Mouse (Mus musculus) splenic B cell, adult 2 months (primary cell): Measurements from ENCODE around the gene Ncor2.
"Not testable (repeated sequence)": the region's sequence is repeated elsewhere in the genome, so short reads cannot be mapped to it uniquely, and the experiment has no call there.

Source experiments
- DNase-seq: peaks from one replicate; pipeline ENCODE4 v3.0.0-alpha.2; 2011; ENCODE audit warnings: low read depth, low spot score
- H3K27me3 ChIP-seq: 2 replicates; pipeline ENCODE4 v1.6.1; 2012; ENCODE audit warnings: mild to moderate bottlenecking, low read length, moderate library complexity, mixed read lengths; ENCODE audit not compliant: control insufficient read depth, poor library complexity, insufficient read depth, severe bottlenecking
- H3K36me3 ChIP-seq: 2 replicates; pipeline ENCODE4 v1.6.1; 2012; ENCODE audit warnings: mild to moderate bottlenecking, low read length, moderate library complexity, mixed read lengths; ENCODE audit not compliant: control insufficient read depth, poor library complexity, insufficient read depth, severe bottlenecking

The Ncor2 gene

GRCm38 (mm10) chr5:125202100-125202499 lies 23.1 kb upstream of the Ncor2 start:
- DNase-seq, result no peak
- no peaks in the 10 kb centered on the region for H3K36me3 ChIP-seq

GRCm38 (mm10) chr5:125199086-125199485 lies 20.1 kb upstream of the Ncor2 start:
- no peaks in the 10 kb centered on the region for H3K36me3 ChIP-seq
- no peaks in the 10 kb centered on the region for H3K27me3 ChIP-seq
- no peak for DNase-seq

More at GRCm38 (mm10) chr5:125202100-125202499, 23.1 kb upstream of the Ncor2 start:
- H3K27me3 ChIP-seq, result no peaks in the 10 kb centered on the region

- DNase-seq, H3K27me3 ChIP-seq, H3K36me3 ChIP-seq: not testable (repeated sequence)
Observed at GRCm38 (mm10) chr5:125197325-125197724, 18.3 kb upstream of the Ncor2 start.

- no peak for DNase-seq
- H3K36me3 ChIP-seq, result no peaks in the 10 kb centered on the region
- no peaks in the 10 kb centered on the region for H3K27me3 ChIP-seq
Observed at GRCm38 (mm10) chr5:125196054-125196453, 17.0 kb upstream of the Ncor2 start.

- Histone ChIP-seq H3K36me3 (no peaks in the 10 kb centered on the region), H3K27me3 (no peaks in the 10 kb centered on the region)
- no peak for DNase-seq
Observed at GRCm38 (mm10) chr5:125195142-125195541, 16.1 kb upstream of the Ncor2 start.

- DNase-seq, result no peak
- no peaks in the 10 kb centered on the region for H3K27me3 ChIP-seq
- H3K36me3 ChIP-seq, result no peaks in the 10 kb centered on the region
Observed at GRCm38 (mm10) chr5:125193478-125194439, 14.7 kb upstream of the Ncor2 start.

- no peaks in the 10 kb centered on the region for H3K36me3 ChIP-seq
- no peaks in the 10 kb centered on the region for H3K27me3 ChIP-seq
- no peak for DNase-seq
Observed at GRCm38 (mm10) chr5:125191608-125192007, 12.6 kb upstream of the Ncor2 start.

GRCm38 (mm10) chr5:125190105-125190813 lies 11.2 kb upstream of the Ncor2 start:
- no peaks in the 10 kb centered on the region for H3K27me3 ChIP-seq
- DNase-seq, result no peak
- H3K36me3 ChIP-seq, result no peaks in the 10 kb centered on the region

GRCm38 (mm10) chr5:125189625-125190024 lies 10.6 kb upstream of the Ncor2 start:
- DNase-seq, result peak; percentile 91
- no peaks in the 10 kb centered on the region for H3K36me3 ChIP-seq
- no peaks in the 10 kb centered on the region for H3K27me3 ChIP-seq

- Histone ChIP-seq H3K27me3 (no peaks in the 10 kb centered on the region), H3K36me3 (no peaks in the 10 kb centered on the region)
- no peak for DNase-seq
Observed at GRCm38 (mm10) chr5:125188812-125189598, 10.0 kb upstream of the Ncor2 start.

GRCm38 (mm10) chr5:125184826-125185225 lies 5.8 kb upstream of the Ncor2 start:
- H3K36me3 ChIP-seq, result no peaks in the 10 kb centered on the region
- no peaks in the 10 kb centered on the region for H3K27me3 ChIP-seq
- DNase-seq, result no peak

- DNase-seq, result no peak
- H3K36me3 ChIP-seq, result no peaks in the 10 kb centered on the region
- no peaks in the 10 kb centered on the region for H3K27me3 ChIP-seq
Observed at GRCm38 (mm10) chr5:125183321-125184003, 4.4 kb upstream of the Ncor2 start.

- no peak for DNase-seq
Observed at GRCm38 (mm10) chr5:125180630-125181263, 1.7 kb upstream of the Ncor2 start.

More at GRCm38 (mm10) chr5:125180630-125181263, 1.7 kb upstream of the Ncor2 start:
- H3K36me3 ChIP-seq, result no peaks in the 10 kb centered on the region
- H3K27me3 ChIP-seq, result no peaks in the 10 kb centered on the region
